In the genomic region with DNA sequence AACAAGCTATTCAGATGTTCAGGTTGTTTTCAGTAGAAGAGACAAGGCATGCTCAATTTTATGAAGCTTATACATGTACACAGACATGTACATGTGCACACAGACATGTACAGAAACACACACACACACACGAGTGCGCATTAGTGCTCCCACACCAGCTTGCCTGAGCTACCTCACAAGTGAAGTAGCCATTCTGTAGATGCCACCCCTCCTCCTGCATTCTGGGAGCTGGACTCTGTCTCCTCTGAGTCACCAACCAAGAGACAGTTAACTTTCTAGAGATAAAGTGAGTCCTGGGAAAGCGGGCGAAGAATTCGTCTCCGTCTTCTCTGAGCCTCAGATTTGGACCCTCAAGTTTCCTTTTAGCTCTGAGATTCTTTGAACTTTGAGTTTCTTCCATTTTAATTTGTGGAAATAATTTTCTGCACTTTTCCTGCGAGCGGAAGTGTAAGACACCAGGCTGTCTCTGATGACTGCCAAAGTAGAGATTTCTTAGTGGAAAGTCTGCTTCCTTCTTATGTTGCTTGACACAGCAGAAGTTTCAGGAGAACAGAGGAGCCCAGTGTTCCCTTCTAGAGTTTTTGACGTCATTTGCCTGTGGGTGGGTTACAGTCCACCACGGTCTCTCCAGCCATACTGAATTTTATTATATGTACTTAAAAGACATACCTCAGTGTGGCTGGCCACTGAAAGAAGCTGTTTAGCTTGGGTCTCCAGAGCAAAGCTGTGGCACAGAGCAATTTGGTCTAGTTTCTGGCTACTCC, we compare ENCODE assay signal across 12 mouse cellular contexts.
A peak's percentile ranks its signal among the peaks of the same experiment; 100 is the strongest.
DNase-seq lines count a peak whose midpoint lies in the region; ATAC-seq and TF ChIP-seq lines count a peak whose summit lies in the region.
"Had no signal": no experiment of that assay in that cellular context is flagged by ENCODE, and none has a peak within 500 bp of the region (broad histone marks: within the 10 kb centered on the region; RNA-seq: fewer than 3 reads in every experiment).

No protein-coding gene starts in this region.

- TF ChIP-seq EP300 in heart, postnatal 0 days (IDR thresholded peaks at IDR 0.05; ENCODE audit: low read depth) = no peak

- no peak overlapping the region for H3K9ac ChIP-seq in forebrain, postnatal 0 days
- H3K9ac ChIP-seq in forebrain, embryonic 11.5 days (ENCODE audit: low read length) = no peak overlapping the region
- no peak overlapping the region for H3K9ac ChIP-seq in heart, postnatal 0 days (replicated peaks; ENCODE audit: low read depth, low read length)
- H3K9ac ChIP-seq: hindbrain, embryonic 15.5 days had no signal

- H3K27ac ChIP-seq in forebrain, postnatal 0 days (ENCODE audit: low read depth, low read length) = no peak overlapping the region
- no peak overlapping the region for H3K27ac ChIP-seq in forebrain, embryonic 11.5 days (ENCODE audit: low read depth, low read length)
- peak overlapping the region; percentile 98 for H3K27ac ChIP-seq in bone marrow macrophage, adult 2 months (ENCODE audit: insufficient read depth, low read depth, low read length)
- H3K27ac ChIP-seq in heart, postnatal 0 days (ENCODE audit: low read depth) = peak overlapping the region; percentile 79
- H3K27ac ChIP-seq: hindbrain, embryonic 15.5 days had no signal

- DNase-seq in forebrain, postnatal 0 days = no peak
- DNase-seq in forebrain, embryonic 11.5 days (ENCODE audit: low spot score) = no peak
- DNase-seq in layer of hippocampus, adult 11-12 months (ENCODE audit: low spot score) = peak; percentile 43
- no peak for DNase-seq in layer of hippocampus, postnatal 25 days (ENCODE audit: extremely low spot score in 1 of 2, low spot score in 1 of 2)
- DNase-seq in heart, postnatal 0 days (ENCODE audit: low spot score) = peak; percentile 44
- DNase-seq in embryo, embryonic 10.5 days (ENCODE audit: low spot score) = no peak
- no peak for DNase-seq in urinary bladder, postnatal 4 days (ENCODE audit: low spot score in 2 of 2)
- DNase-seq: lung, adult 2 months; midbrain, embryonic 14.5 days; thymus, postnatal 14 days had no signal

- peak; percentile 34 for ATAC-seq in forebrain, postnatal 0 days
- no peak for ATAC-seq in forebrain, embryonic 11.5 days (replicated peaks; ENCODE audit: low FRiP score)
- peak; percentile 66 for ATAC-seq in heart, postnatal 0 days (ENCODE audit: insufficient read depth, low read depth)

- H3K9me3 ChIP-seq in forebrain, postnatal 0 days (ENCODE audit: low read length) = no peaks in the 10 kb centered on the region
- no peaks in the 10 kb centered on the region for H3K9me3 ChIP-seq in forebrain, embryonic 11.5 days (ENCODE audit: control insufficient read depth, low read length)
- H3K9me3 ChIP-seq in heart, postnatal 0 days (replicated peaks; ENCODE audit: control insufficient read depth, low read length) = no peaks in the 10 kb centered on the region
- H3K9me3 ChIP-seq: hindbrain, embryonic 15.5 days had no signal

- H3K36me3 ChIP-seq in forebrain, postnatal 0 days (ENCODE audit: insufficient read depth) = no peaks in the 10 kb centered on the region
- no peaks in the 10 kb centered on the region for H3K36me3 ChIP-seq in forebrain, embryonic 11.5 days (ENCODE audit: control insufficient read depth, insufficient read depth, low read length)
- H3K36me3 ChIP-seq in heart, postnatal 0 days (replicated peaks; ENCODE audit: control insufficient read depth, insufficient read depth, low read length) = no peaks in the 10 kb centered on the region
- H3K36me3 ChIP-seq: hindbrain, embryonic 15.5 days had no signal

- 82% methylated on average over 10 of the region's 10 CpGs for WGBS in forebrain, postnatal 0 days
- 92% methylated on average over 10 of the region's 10 CpGs for WGBS in forebrain, embryonic 11.5 days
- WGBS in heart, postnatal 0 days = 65% methylated on average over 10 of the region's 10 CpGs

- no peaks in the 10 kb centered on the region for H3K27me3 ChIP-seq in forebrain, postnatal 0 days (ENCODE audit: insufficient read depth, low read length)
- H3K27me3 ChIP-seq in forebrain, embryonic 11.5 days (ENCODE audit: control insufficient read depth, insufficient read depth, low read length) = no peaks in the 10 kb centered on the region
- H3K27me3 ChIP-seq in heart, postnatal 0 days (ENCODE audit: control insufficient read depth, insufficient read depth, low read length) = no peaks in the 10 kb centered on the region
- H3K27me3 ChIP-seq: hindbrain, embryonic 15.5 days had no signal

- no peak overlapping the region for H3K4me2 ChIP-seq in forebrain, postnatal 0 days (ENCODE audit: low read depth)
- no peak overlapping the region for H3K4me2 ChIP-seq in forebrain, embryonic 11.5 days (ENCODE audit: low read depth, low read length, severe bottlenecking)
- no peak overlapping the region for H3K4me2 ChIP-seq in heart, postnatal 0 days (ENCODE audit: low read depth, low read length)
- H3K4me2 ChIP-seq: hindbrain, embryonic 15.5 days had no signal

- H3K4me1 ChIP-seq in forebrain, postnatal 0 days (ENCODE audit: insufficient read depth) = no peaks in the 10 kb centered on the region
- no peaks in the 10 kb centered on the region for H3K4me1 ChIP-seq in forebrain, embryonic 11.5 days (replicated peaks; ENCODE audit: control insufficient read depth, insufficient read depth, low read length)
- H3K4me1 ChIP-seq in bone marrow macrophage, adult 2 months (ENCODE audit: control insufficient read depth, insufficient read depth, low read length) = peaks cover 52% of the 10 kb centered on the region
- H3K4me1 ChIP-seq in heart, postnatal 0 days (ENCODE audit: control insufficient read depth, insufficient read depth) = no peaks in the 10 kb centered on the region; the same call in 1 of the 2 replicates
- H3K4me1 ChIP-seq: hindbrain, embryonic 15.5 days had no signal

- TF ChIP-seq POLR2A in bone marrow macrophage, adult 2 months (IDR thresholded peaks at IDR 0.05; ENCODE audit: borderline replicate concordance, low read depth, low read length) = no peak

- no peak overlapping the region for H3K4me3 ChIP-seq in forebrain, postnatal 0 days (ENCODE audit: low read depth, low read length)
- H3K4me3 ChIP-seq in forebrain, embryonic 11.5 days (ENCODE audit: low read depth, low read length) = no peak overlapping the region
- H3K4me3 ChIP-seq in bone marrow macrophage, adult 2 months (ENCODE audit: insufficient read depth, low read length) = no peak overlapping the region
- H3K4me3 ChIP-seq in heart, postnatal 0 days (ENCODE audit: low read depth, low read length) = no peak overlapping the region
- H3K4me3 ChIP-seq: hindbrain, embryonic 15.5 days had no signal

- no peak for TF ChIP-seq CTCF in forebrain, postnatal 0 days (IDR thresholded peaks at IDR 0.05; ENCODE audit: low read depth)
- TF ChIP-seq CTCF in bone marrow macrophage, adult 2 months (IDR thresholded peaks at IDR 0.05; ENCODE audit: low read depth, low read length) = no peak
- TF ChIP-seq CTCF in heart, postnatal 0 days (IDR thresholded peaks at IDR 0.05; ENCODE audit: low read depth) = no peak

Comparison
In these comparisons a context has a peak if more than half of its experiments do, and no peak if none do; other contexts are left out.
1. DNase-seq: peak in layer of hippocampus, adult 11-12 months (single experiment) and heart, postnatal 0 days (single experiment); none in forebrain, postnatal 0 days (single experiment), forebrain, embryonic 11.5 days (single experiment), layer of hippocampus, postnatal 25 days (0 of 2), embryo, embryonic 10.5 days (single experiment) and urinary bladder, postnatal 4 days (0 of 2).
2. H3K27ac ChIP-seq: peak in bone marrow macrophage, adult 2 months (single experiment) and heart, postnatal 0 days (single experiment); none in forebrain, postnatal 0 days (single experiment) and forebrain, embryonic 11.5 days (single experiment).